Mouse (Mus musculus) lung, postnatal 0 days (tissue): ENCODE measurements around the gene Arhgap27.

Experiments used
- CTCF ChIP-seq: IDR thresholded peaks from 2 replicates; pipeline ENCODE4 v1.5.1; 2016; ENCODE audit warnings: antibody characterized with exemption, mild to moderate bottlenecking
- EP300 ChIP-seq: IDR thresholded peaks from 2 replicates; pipeline ENCODE4 v1.6.1; 2016; ENCODE audit warnings: antibody characterized with exemption, mild to moderate bottlenecking, control low read depth

DNA sequence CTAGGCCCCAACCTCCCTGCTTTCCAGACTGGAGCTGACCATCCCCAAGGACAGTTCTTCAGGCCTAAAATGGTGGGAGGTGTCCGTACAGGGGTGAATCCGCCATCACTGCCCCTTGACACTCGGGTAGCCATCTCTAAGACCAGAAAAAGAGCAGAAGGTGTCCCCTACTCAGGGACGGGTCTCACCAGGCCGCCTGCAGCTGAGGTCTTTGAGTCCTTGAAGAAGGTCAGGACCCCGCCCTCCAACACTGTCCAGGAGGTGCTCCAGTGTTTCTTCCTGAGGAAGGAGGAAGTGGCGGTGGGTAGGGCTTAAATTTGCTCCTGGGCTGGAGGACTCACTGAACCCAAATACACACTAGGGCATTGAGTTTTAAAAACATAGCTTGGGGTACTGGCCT lies 25.4 kb downstream of the Arhgap27 start:
- TF ChIP-seq CTCF (no peak), EP300 (no peak)
